Mouse (Mus musculus) lung, postnatal 10 days (tissue): ENCODE results near the gene Ces3a.
"Not testable (repeated sequence)": the region's sequence is repeated elsewhere in the genome, so short reads cannot be mapped to it uniquely, and the experiment has no call there.

Experiments
- DNase-seq: peaks from one replicate; pipeline ENCODE4 v3.0.0; 2021

The Ces3a gene

DNA sequence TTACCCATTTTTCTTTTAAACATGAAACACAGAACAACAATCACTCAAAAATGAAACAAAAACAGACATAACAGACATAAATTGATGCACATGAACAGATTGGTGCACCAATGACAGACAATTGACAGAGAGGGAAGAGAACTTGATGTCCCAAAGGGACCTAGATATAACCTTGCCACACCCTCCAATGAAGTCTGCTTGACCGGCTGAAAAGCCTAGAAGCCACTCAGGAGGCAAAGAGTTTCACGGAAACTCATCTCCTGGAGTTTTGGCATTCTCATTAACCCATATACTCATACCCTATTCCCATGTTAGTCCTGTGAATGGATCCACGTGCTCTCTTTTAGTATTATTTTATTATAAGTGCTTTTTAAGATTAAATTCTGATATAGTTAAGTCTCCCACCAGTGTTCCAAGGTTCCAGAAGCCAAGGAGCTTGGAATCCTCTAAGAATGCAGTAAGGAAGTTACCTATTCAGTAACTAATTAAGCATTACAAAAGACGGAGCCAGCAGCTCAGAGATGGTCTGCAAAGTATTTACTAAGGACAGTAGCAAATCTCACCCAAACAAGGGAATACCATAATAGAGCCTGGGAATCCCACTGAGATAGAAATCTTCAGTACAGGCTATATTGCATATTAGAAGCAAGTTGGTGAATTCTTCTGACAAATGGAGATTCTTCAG lies 53.8 kb downstream of the Ces3a start:
- not testable (repeated sequence) for DNase-seq

DNA sequence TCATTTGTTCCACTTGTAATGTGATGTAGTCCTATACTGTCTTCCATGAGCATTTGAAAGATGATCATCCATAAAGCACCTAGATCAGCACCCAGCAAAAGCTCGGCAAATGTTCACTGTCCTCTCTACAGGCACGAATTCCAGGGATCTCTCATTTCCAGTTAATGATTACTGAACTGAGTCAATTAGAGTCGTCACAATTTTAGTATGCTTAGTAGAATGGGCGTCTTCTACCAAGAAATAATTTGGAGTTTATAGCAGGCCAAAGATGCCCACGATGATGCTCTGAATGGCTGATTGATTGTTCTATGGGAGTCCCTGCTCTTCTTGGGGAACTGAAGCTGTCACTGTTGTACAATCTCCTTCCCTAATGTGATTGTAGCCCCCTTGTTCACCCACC lies 55.3 kb downstream of the Ces3a start:
- not testable (repeated sequence) for DNase-seq

DNA sequence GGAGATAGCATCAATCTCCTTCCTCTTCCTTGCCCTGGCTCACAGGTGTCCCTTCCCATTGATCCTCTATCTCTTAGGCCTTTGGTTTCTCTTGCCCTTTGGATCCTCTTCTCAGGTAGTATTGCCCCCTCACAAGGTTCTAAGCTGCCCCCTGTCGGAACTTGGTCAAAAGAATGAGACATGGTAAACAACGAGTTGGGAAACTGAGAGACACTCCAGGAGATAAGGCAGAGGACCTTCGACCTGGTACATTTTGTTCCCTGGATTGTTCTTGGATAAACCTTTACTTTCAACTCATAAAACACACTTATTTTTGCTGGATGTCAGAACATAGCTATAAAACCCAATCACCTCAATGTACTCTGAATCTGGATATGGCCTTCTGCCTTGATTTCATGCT lies 55.8 kb downstream of the Ces3a start:
- DNase-seq = no peak
